Mouse (Mus musculus): ENCODE data around the gene Tbc1d10b. TPM values are rescaled to one million over a fixed set of nuclear protein-coding genes. Genes with fewer than 3 reads are reported as not detected.
A peak's percentile ranks its signal among the peaks of the same experiment; 100 is the strongest.
"Not testable (repeated sequence)": the region's sequence is repeated elsewhere in the genome, so short reads cannot be mapped to it uniquely, and the experiment has no call there.

Gene Tbc1d10b
- polyA plus RNA-seq, 1 experiment from 2014 or later: 21.4 TPM

DNA sequence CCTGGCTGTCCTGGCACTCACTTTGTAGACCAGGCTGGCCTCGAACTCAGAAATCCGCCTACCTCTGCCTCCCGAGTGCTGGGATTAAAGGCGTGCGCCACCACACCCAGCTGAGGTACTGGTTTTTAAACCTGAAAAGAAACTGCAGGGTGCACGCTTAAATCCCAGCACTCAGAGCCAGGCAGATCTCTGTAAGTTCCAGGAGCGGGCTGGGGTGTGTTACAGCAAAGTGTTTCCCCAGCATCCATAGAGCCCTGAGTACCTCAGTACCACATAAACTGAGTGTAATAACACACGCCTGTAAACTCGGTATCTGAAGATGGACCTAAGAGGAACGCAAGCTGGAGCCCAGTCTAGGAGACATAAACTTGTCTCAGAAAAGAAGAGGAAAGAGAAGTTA lies 20.9 kb downstream of the Tbc1d10b start:
- H3K9ac ChIP-seq (ENCODE audit: low read length): no peak overlapping the region
- H3K4me3 ChIP-seq (ENCODE audit: low read depth, low read length): no peak overlapping the region
- no peaks in the 10 kb centered on the region for H3K9me3 ChIP-seq (ENCODE audit: control insufficient read depth, low read length)
- 65% methylated on average over 9 of the region's 10 CpGs for WGBS
- H3K4me2 ChIP-seq (ENCODE audit: low read length): no peak overlapping the region
- H3K27ac ChIP-seq (ENCODE audit: low read depth): no peak overlapping the region
- H3K27me3 ChIP-seq (replicated peaks; ENCODE audit: control insufficient read depth, insufficient read depth, low read length): no peaks in the 10 kb centered on the region
- peaks cover 13% of the 10 kb centered on the region for H3K36me3 ChIP-seq (ENCODE audit: control insufficient read depth, insufficient read depth, low read length)
- no peaks in the 10 kb centered on the region for H3K4me1 ChIP-seq (replicated peaks; ENCODE audit: control insufficient read depth, insufficient read depth, low read length)
- ATAC-seq (replicated peaks; ENCODE audit: low FRiP score, low TSS enrichment, low read depth) (no peak), DNase-seq (ENCODE audit: low spot score) (no peak)

DNA sequence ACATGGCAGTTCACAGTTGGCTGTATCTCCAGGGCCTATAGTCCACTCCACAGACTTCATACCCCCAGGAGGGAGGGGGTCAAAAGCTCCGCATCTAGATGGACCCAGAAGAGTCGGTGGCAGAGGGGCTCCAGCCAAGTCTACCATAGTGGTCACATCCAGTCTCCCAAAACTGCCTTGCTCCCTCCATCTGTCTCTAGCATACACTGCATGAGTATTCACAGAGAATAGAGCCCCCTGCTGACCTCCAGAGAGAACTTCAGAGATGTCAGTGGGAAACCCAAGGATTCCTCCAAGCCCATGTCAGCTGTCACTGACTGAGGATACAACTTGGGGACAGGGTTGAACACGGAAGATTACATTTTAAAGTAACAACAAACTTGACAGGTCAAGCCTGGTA lies 22.7 kb downstream of the Tbc1d10b start:
- Histone ChIP-seq H3K36me3 (ENCODE audit: control insufficient read depth, insufficient read depth, low read length) (no peaks in the 10 kb centered on the region), H3K4me3 (ENCODE audit: low read depth, low read length) (no peak overlapping the region), H3K4me1 (replicated peaks; ENCODE audit: control insufficient read depth, insufficient read depth, low read length) (no peaks in the 10 kb centered on the region), H3K9ac (ENCODE audit: low read length) (no peak overlapping the region), H3K27me3 (replicated peaks; ENCODE audit: control insufficient read depth, insufficient read depth, low read length) (no peaks in the 10 kb centered on the region), H3K27ac (ENCODE audit: low read depth) (no peak overlapping the region), H3K4me2 (ENCODE audit: low read length) (no peak overlapping the region), H3K9me3 (ENCODE audit: control insufficient read depth, low read length) (no peaks in the 10 kb centered on the region)
- WGBS: 56% methylated on average over 3 of the region's 3 CpGs
- DNase-seq (ENCODE audit: low spot score) (no peak), ATAC-seq (replicated peaks; ENCODE audit: low FRiP score, low TSS enrichment, low read depth) (0 out of 2 replicates have a peak, but pooled peaks have one; percentile 22)

DNA sequence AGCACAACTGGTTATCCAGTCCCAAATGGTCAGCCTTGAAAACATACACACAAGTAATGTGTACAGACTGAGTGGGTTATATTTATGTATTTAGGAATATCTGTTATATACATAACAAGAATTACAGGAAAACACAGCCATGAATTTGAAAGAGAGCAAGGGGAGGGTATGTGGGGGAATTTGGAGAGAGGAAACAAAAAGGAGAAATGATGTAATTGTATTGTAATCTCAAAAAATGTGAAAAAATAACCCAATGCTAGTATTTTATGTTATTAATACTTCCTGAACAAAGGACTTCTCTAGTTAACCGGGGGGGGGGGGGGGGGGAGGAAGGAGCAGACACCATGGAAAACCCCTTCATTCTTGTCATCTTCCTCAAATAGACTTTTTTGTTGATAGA lies 23.5 kb downstream of the Tbc1d10b start:
- Histone ChIP-seq H3K4me2 (ENCODE audit: low read length) (no peak overlapping the region), H3K9ac (ENCODE audit: low read length) (no peak overlapping the region), H3K27me3 (replicated peaks; ENCODE audit: control insufficient read depth, insufficient read depth, low read length) (no peaks in the 10 kb centered on the region), H3K36me3 (ENCODE audit: control insufficient read depth, insufficient read depth, low read length) (no peaks in the 10 kb centered on the region), H3K4me3 (ENCODE audit: low read depth, low read length) (no peak overlapping the region), H3K9me3 (ENCODE audit: control insufficient read depth, low read length) (no peaks in the 10 kb centered on the region), H3K27ac (ENCODE audit: low read depth) (no peak overlapping the region), H3K4me1 (replicated peaks; ENCODE audit: control insufficient read depth, insufficient read depth, low read length) (no peaks in the 10 kb centered on the region)
- WGBS: no CpG with 5 or more reads among the region's 1 CpGs
- no peak for ATAC-seq (replicated peaks; ENCODE audit: low FRiP score, low TSS enrichment, low read depth)
- DNase-seq (ENCODE audit: low spot score): no peak

DNA sequence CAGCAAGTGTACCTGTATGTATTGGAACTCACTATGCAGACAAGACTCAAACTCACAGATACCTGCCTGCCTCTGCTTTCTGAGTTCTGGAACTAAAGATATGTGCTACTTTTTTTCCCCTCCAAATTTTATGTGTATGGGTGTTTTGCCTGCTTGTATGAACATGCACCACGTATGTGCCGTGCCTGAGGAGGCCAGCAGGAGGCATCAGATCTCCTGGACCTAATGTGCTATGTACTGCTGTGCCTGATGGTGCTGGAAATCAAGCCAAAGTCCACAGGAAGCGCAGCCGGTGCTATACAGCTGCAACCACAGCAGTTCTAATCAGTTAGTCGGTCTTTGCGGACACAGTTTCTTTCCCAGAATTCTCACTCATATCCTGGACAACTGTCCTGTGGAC lies 24.4 kb downstream of the Tbc1d10b start:
- Histone ChIP-seq H3K4me3 (ENCODE audit: low read depth, low read length) (no peak overlapping the region), H3K4me2 (ENCODE audit: low read length) (no peak overlapping the region), H3K27me3 (replicated peaks; ENCODE audit: control insufficient read depth, insufficient read depth, low read length) (no peaks in the 10 kb centered on the region), H3K27ac (ENCODE audit: low read depth) (no peak overlapping the region), H3K9ac (ENCODE audit: low read length) (no peak overlapping the region), H3K9me3 (ENCODE audit: control insufficient read depth, low read length) (no peaks in the 10 kb centered on the region), H3K4me1 (replicated peaks; ENCODE audit: control insufficient read depth, insufficient read depth, low read length) (no peaks in the 10 kb centered on the region), H3K36me3 (ENCODE audit: control insufficient read depth, insufficient read depth, low read length) (no peaks in the 10 kb centered on the region)
- WGBS: 78% methylated on average over 6 of the region's 6 CpGs
- ATAC-seq (replicated peaks; ENCODE audit: low FRiP score, low TSS enrichment, low read depth) (no peak), DNase-seq (ENCODE audit: low spot score) (no peak)

DNA sequence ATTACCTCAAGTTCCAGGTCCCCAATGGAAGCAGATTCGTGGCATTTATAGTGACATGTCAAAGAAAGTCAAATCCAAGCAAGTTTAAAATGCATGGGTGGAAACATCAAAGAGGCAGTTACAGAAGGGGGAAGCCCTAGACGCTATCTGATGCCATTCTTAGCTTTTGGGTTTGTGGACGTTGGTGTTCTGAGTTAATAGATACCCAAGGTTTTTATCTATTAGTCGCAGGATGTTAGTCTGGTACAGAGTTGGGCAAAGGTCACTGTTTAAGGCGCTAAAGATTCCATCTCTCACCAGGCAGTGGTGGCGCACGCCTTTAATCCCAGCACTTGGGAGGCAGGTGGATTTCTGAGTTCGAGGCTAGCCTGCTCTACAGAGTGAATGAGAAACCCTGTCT lies 24.9 kb downstream of the Tbc1d10b start:
- Histone ChIP-seq H3K9ac (ENCODE audit: low read length) (no peak overlapping the region), H3K27me3 (replicated peaks; ENCODE audit: control insufficient read depth, insufficient read depth, low read length) (no peaks in the 10 kb centered on the region), H3K4me3 (ENCODE audit: low read depth, low read length) (no peak overlapping the region), H3K9me3 (ENCODE audit: control insufficient read depth, low read length) (no peaks in the 10 kb centered on the region), H3K27ac (ENCODE audit: low read depth) (no peak overlapping the region), H3K36me3 (ENCODE audit: control insufficient read depth, insufficient read depth, low read length) (no peaks in the 10 kb centered on the region), H3K4me1 (replicated peaks; ENCODE audit: control insufficient read depth, insufficient read depth, low read length) (no peaks in the 10 kb centered on the region), H3K4me2 (ENCODE audit: low read length) (no peak overlapping the region)
- no peak for ATAC-seq (replicated peaks; ENCODE audit: low FRiP score, low TSS enrichment, low read depth)
- DNase-seq (ENCODE audit: low spot score): no peak
- WGBS: 69% methylated on average over 8 of the region's 8 CpGs

DNA sequence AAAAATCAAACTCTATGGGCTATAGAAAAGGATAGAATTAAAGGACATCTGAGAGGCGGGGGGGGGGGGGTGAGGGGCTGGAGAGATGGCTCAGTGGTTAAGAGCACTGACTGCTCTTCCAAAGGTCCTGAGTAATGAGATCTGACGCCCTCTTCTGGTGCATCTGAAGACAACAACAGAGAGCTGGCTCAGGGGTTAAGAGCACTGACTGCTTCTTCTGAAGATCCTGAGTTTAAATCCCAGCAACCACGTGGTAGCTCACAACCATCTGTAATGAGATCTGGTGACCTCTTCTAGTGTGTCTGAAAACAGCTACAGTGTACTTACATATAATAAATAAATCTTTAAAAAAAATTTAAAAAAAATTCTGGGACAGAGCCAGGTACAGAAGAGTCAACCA lies 26.5 kb downstream of the Tbc1d10b start:
- not testable (repeated sequence) for H3K4me2 ChIP-seq (ENCODE audit: low read length); H3K27me3 ChIP-seq (replicated peaks; ENCODE audit: control insufficient read depth, insufficient read depth, low read length); H3K4me1 ChIP-seq (replicated peaks; ENCODE audit: control insufficient read depth, insufficient read depth, low read length); H3K9ac ChIP-seq (ENCODE audit: low read length); H3K36me3 ChIP-seq (ENCODE audit: control insufficient read depth, insufficient read depth, low read length); H3K27ac ChIP-seq (ENCODE audit: low read depth); ATAC-seq (replicated peaks; ENCODE audit: low FRiP score, low TSS enrichment, low read depth); H3K9me3 ChIP-seq (ENCODE audit: control insufficient read depth, low read length); H3K4me3 ChIP-seq (ENCODE audit: low read depth, low read length); DNase-seq (ENCODE audit: low spot score)
- WGBS: 34% methylated on average over 3 of the region's 3 CpGs

DNA sequence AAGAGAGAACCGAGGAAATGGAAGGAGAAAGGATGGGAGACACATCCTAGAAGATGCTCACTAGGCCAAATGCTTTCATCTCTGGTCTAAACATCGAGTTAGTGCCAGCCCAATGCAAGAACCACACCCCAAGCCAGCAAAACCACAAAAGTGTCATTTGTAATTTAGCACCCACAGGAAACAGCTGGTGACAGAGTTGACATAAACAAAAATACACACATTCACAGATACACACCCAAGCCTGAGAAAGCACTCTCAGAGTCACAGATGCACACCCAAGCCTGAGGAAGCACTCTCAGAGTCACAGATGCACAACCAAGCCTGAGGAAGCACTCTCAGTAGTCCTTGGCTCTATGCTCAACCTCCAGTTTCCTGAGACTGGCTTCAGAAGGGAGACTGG lies 27.5 kb downstream of the Tbc1d10b start:
- H3K9me3 ChIP-seq (ENCODE audit: control insufficient read depth, low read length): no peaks in the 10 kb centered on the region
- H3K4me3 ChIP-seq (ENCODE audit: low read depth, low read length): no peak overlapping the region
- whole genome bisulfite sequencing: 74% methylated on average over 2 of the region's 2 CpGs
- no peak for ATAC-seq (replicated peaks; ENCODE audit: low FRiP score, low TSS enrichment, low read depth)
- no peaks in the 10 kb centered on the region for H3K27me3 ChIP-seq (replicated peaks; ENCODE audit: control insufficient read depth, insufficient read depth, low read length)
- H3K27ac ChIP-seq (ENCODE audit: low read depth): no peak overlapping the region
- H3K36me3 ChIP-seq (ENCODE audit: control insufficient read depth, insufficient read depth, low read length): no peaks in the 10 kb centered on the region
- H3K4me2 ChIP-seq (ENCODE audit: low read length): no peak overlapping the region
- no peak for DNase-seq (ENCODE audit: low spot score)
- no peaks in the 10 kb centered on the region for H3K4me1 ChIP-seq (replicated peaks; ENCODE audit: control insufficient read depth, insufficient read depth, low read length)
- H3K9ac ChIP-seq (ENCODE audit: low read length): no peak overlapping the region

DNA sequence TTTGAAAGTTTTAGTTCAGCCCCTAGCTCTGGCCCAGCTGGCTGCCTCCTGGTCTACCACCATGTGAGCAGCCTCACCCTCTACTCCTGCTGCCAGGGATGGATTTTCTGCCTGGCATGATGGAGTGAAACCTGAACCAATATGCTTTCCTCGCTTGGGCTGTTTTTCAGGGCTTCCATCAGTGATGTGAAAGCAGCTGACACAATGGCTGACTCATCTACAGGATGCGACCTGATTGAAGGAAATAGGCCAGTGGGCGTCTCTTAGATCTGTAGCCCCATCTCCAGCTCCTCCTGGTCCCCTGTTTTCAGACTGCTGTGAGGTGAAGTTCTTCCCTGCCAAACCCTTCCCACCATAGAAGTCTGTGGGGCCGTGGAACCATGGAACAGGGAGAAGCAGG lies 31.3 kb downstream of the Tbc1d10b start:
- Histone ChIP-seq H3K4me3 (ENCODE audit: low read depth, low read length) (no peak overlapping the region), H3K27ac (ENCODE audit: low read depth) (no peak overlapping the region)
- WGBS: 77% methylated on average over 4 of the region's 4 CpGs

DNA sequence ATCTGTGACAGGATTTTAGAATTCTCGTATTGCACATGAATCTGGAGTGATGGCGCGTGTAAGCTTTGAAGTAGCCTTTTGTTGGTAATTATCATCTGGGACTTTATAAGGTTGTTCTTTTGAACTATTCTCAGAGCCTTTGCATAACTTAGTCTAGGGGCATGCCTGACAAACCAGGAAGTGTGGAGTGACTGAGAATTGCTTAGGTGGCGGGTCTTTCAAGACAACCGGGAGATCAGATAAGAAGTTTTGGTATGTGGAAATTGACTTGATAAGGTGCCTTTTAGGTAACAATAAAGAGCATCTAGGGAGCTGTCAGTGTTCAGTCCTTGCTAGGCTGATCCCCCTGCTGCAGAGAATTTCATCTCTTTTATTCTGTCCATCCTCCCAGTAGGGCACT lies 41.8 kb downstream of the Tbc1d10b start:
- no peaks in the 10 kb centered on the region for H3K27me3 ChIP-seq (replicated peaks; ENCODE audit: control insufficient read depth, insufficient read depth, low read length)
- no peak overlapping the region for H3K27ac ChIP-seq (ENCODE audit: low read depth)
- H3K9ac ChIP-seq (ENCODE audit: low read length): no peak overlapping the region
- H3K9me3 ChIP-seq (ENCODE audit: control insufficient read depth, low read length): no peaks in the 10 kb centered on the region
- no peaks in the 10 kb centered on the region for H3K4me1 ChIP-seq (replicated peaks; ENCODE audit: control insufficient read depth, insufficient read depth, low read length)
- H3K36me3 ChIP-seq (ENCODE audit: control insufficient read depth, insufficient read depth, low read length): no peaks in the 10 kb centered on the region
- H3K4me2 ChIP-seq (ENCODE audit: low read length): no peak overlapping the region
- H3K4me3 ChIP-seq (ENCODE audit: low read depth, low read length): no peak overlapping the region
- WGBS: 83% methylated on average over 5 of the region's 5 CpGs
- ATAC-seq (replicated peaks; ENCODE audit: low FRiP score, low TSS enrichment, low read depth) (no peak), DNase-seq (ENCODE audit: low spot score) (no peak)

More for the DNA sequence above, 31.3 kb downstream of the Tbc1d10b start:
- Histone ChIP-seq H3K36me3 (ENCODE audit: control insufficient read depth, insufficient read depth, low read length) (no peaks in the 10 kb centered on the region), H3K9ac (ENCODE audit: low read length) (no peak overlapping the region), H3K4me2 (ENCODE audit: low read length) (no peak overlapping the region), H3K27me3 (replicated peaks; ENCODE audit: control insufficient read depth, insufficient read depth, low read length) (no peaks in the 10 kb centered on the region), H3K9me3 (ENCODE audit: control insufficient read depth, low read length) (no peaks in the 10 kb centered on the region; the same call in 1 of the 2 replicates), H3K4me1 (replicated peaks; ENCODE audit: control insufficient read depth, insufficient read depth, low read length) (no peaks in the 10 kb centered on the region)
- ATAC-seq (replicated peaks; ENCODE audit: low FRiP score, low TSS enrichment, low read depth): no peak
- DNase-seq (ENCODE audit: low spot score): no peak

Measured in intestine, embryonic 14.5 days (tissue).